Mouse (Mus musculus): ENCODE results near the gene Fign.

Fign gene

DNA sequence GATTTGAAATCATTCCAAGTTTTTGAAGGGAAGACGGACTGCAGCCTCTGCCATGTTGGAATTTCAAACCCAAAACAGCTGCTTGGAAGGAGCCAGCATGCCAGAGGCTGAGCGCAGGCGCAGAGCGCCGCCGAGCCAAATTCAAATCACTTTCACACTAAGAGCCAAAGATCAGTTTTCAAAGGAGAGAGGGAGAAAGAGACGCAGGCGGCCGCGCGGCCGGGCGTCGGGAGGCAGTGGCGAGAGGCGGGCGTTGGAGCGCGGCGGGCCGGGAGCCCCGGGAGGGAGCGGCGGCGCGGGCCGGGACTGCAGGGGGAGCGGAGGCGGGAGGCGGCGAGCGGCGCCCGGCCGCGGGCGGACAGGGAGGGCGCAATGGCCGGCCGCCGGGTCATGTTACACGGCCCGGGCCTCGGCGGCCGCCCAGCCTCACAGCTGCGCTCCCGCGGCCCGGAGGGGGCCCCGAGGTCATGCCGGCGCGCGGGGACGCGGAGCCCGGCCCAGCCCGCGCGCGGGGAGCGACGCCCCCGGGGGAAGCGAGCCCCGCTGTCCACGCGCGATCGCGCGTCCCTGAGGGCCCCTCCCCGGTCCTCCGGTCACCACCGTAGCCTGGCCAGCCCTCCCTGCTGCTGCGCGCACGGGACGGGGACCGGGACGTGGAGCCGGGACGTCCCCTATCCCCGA lies at the start of gene Fign:
TSS of gene Fign (minus strand) at position 102 of the 681 bp plus-strand sequence.
- DNase-seq (ENCODE audit: low read depth, low spot score): no peak

GRCm38 (mm10) chr2:64133597-64133996 lies 35.8 kb upstream of the Fign start:
- no peak for DNase-seq (ENCODE audit: low read depth, low spot score)

- DNase-seq (ENCODE audit: low read depth, low spot score): no peak
Observed at GRCm38 (mm10) chr2:64120495-64120894, 22.7 kb upstream of the Fign start.

DNA sequence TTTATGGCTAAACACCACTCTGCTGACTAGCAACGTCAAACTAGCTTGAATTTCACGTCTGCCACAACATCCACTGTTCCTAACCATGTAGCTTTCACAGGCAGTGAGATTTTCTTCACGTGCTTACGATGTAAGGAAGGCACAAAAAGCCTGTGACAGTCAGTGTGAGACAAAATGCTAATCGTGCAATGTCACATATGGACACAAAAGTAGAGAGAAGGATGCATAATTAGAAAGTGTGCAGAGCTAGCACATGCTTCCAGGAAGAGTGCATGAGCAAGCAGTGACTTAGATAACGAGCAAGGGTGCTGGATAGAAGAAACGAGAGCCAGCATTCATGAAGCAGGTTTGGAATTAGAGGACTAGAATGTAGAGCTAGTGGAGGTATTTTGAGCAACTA lies 18.8 kb upstream of the Fign start:
- no peak for DNase-seq (ENCODE audit: low read depth, low spot score)

DNA sequence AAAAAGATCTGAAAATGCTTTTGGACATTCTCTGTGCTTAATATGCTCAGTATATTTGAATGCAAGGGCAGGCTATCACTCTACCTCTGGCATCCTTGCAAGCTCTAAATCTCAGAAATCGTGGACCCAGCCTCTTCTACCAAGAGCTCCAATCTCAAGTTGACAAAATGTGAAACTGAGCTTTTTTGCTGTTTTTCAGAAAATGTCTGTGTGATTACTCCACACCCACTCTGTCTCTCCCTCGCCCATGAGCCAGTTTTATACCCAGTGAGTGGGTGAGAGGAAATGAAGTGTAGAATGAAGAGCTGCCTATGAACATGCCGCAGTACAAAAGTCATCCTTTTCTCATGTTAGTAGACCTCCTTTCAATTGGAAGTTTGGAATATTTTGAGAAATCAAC lies 13.3 kb upstream of the Fign start:
- DNase-seq (ENCODE audit: low read depth, low spot score): no peak

- no peak for DNase-seq (ENCODE audit: low read depth, low spot score)
Observed at GRCm38 (mm10) chr2:64109860-64110259, 12.0 kb upstream of the Fign start.

DNA sequence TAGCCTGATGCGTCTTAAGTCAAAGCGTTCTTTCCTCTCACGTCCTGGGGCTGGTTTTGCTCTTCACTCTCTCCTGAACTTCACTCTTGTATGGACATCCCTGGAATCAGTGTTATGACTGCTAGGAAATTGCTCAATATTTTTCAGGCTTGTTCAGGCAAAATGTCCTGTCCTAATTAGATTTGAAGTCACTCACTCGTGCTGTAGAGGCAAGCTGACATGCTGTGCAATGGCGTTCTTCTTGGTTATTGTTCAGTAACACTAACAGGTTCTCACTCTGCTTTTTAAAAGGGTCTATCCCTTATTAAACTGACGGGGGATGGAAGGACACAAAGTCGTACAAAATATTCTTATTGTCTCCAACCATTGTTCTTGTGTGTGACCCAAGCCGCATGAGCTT lies 10.2 kb upstream of the Fign start:
- no peak for DNase-seq (ENCODE audit: low read depth, low spot score)

DNA sequence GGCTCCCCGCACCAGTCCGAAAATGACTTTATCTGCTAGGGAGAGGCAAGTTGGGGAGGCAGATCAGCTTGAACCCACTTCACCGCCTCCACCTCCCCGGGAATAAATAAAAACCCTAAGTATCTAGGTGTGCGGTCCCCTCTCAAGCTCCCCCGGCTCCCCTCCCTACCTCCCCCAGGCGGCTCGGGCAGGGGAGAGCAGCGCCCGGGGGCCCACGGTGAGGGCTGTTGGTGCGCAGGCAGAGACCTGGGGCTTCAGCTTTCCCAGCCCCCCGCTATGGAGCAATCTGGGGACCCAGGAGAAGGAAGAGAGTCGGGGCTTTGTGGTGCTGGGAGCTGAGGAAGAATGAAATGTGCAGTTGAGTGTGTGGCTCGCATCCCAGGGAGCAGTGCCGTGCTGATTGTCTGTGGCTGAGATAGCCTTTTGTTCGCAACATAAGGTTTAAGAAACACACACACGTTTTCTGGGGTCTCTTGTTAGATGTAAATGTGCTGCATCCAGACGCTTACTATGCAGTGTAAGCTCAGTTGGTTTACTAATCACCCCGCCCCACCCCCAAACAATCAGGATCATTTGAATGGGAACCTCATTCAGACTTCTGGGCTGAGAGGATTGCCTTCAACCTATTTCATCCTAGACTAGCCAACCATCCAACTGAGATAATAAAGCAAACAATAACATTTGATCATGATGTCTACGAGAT lies 931 bp upstream of the Fign start:
- no peak for DNase-seq (ENCODE audit: low read depth, low spot score)

GRCm38 (mm10) chr2:64096721-64097411 lies 972 bp downstream of the Fign start:
- no peak for DNase-seq (ENCODE audit: low read depth, low spot score)

DNA sequence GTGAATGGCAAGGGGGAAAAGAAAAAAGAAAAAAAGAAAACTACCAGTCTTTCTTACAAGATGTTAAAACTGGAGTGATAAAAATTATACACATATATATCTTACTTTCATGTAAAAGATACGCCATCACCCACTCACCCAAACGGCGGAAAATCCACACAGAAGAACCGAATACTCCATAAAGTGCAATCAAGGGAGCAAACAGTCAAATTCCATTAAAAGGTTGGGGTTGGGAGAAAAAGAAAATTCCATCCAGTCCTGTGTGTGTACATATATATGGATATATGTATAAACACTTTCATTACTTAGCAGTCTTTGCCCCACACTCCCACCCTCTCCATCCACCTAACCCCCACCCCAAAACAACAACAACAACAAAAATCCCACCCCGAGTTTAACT lies 1.7 kb downstream of the Fign start:
- DNase-seq (ENCODE audit: low read depth, low spot score): no peak

DNA sequence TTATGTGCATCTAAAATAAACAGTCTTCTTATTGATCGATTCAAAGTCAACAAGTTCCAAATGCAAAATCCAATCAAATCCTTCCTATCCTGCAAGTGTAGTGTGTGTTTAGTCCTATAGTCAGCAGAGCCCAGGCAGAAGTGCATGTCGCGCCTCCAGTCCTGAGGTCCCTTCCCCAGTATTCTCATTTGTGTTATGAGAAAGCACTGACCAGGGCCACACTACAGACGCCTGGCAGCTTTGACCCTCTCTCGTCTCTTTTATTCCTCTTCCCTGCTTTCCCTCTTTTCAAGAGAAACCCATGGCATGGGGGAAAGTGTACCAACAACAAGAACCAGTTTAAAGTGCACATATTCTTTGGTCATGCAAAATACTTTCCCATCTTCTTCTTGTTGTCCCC lies 2.3 kb downstream of the Fign start:
- no peak for DNase-seq (ENCODE audit: low read depth, low spot score)

DNA sequence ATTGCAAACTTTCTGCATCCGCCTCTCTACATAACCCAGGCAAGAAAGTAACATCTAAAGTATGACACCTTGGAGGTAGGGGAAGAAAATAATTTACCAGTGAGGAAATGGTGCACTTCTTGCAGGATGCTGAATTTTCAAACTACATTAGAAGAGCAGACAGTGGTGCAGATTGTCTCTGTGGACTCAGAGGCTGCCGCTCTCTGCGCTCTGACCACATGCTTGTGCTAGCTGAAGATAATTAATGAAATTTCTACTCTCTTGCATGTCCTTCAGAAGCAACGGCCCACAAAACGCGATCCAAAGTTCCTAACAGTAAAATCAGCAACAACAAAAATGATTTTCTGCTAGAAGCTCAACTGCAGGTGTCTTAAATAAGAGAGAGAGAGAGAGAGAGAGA lies 4.8 kb downstream of the Fign start:
- no peak for DNase-seq (ENCODE audit: low read depth, low spot score)

DNA sequence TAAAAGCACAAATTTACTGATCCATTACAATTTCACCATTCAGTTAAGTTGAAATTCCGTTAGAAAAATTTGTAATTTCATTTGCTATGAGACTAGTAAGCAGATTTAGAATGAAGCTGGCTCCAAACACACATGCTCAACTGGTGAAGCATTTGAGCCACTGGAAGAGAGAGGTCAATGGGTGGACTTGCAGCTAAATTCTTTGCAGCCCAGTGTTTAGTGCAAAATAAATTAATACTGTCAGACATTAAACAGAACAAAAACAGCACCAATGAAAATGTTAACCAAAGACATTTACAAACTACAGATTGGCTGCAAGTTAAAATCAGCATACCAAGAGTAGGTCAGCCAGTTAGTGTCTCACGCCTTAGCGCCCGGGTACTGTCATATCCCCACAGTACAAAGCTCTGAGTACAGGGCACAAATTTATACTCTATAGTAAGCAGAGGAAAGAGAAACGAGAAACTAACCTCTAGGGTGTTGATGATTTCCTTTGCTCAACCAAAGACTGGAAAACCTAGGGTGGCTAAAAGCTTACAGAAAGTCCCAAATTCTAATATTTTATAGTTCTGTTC lies 13.9 kb downstream of the Fign start:
- no peak for DNase-seq (ENCODE audit: low read depth, low spot score)

- DNase-seq (ENCODE audit: low read depth, low spot score): no peak
Observed at GRCm38 (mm10) chr2:64079765-64080164, 18.1 kb downstream of the Fign start.

DNA sequence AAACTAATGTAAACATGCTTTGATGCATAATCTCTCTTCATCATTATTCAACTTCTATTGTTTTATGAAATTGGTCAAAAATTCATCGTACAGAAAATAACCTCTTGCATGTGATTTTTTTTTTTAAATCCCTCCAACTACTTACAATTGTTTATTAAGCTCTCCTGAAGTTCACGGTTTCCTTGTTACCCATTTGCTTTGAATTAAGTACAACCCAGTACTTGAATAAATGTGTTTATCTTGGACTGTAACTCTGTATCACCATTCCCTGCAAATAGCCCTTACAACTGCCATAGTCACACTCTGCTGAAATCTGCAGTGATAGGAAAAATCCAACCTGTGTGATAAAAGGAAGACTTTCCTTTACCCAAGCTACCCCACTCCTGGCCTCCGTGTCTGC lies 19.3 kb downstream of the Fign start:
- DNase-seq (ENCODE audit: low read depth, low spot score): no peak

- DNase-seq (ENCODE audit: low read depth, low spot score): no peak
Observed at GRCm38 (mm10) chr2:64077846-64078245, 20.0 kb downstream of the Fign start.

GRCm38 (mm10) chr2:64075873-64076272 lies 22.0 kb downstream of the Fign start:
- no peak for DNase-seq (ENCODE audit: low read depth, low spot score)

- DNase-seq (ENCODE audit: low read depth, low spot score): no peak
Observed at GRCm38 (mm10) chr2:64074602-64075389, 23.0 kb downstream of the Fign start.

DNA sequence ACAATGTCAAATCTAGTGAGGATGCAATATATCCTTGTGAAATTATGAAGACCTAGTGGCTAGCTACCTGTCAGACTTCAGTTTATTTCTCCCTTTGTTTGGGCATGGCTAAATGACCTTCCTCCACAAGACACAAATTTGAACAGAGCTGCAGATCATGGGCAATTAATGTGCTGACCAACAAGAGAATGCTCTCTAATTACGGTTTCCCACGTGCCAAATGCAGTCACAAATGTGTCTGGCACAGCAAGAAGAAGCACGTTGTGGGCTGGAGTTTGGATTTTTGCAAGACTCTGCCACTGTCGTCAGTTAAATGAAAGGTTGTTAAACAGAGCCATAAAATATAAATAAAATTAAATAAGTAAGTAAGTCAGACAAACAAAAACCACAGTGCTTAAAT lies 25.7 kb downstream of the Fign start:
- no peak for DNase-seq (ENCODE audit: low read depth, low spot score)

DNA sequence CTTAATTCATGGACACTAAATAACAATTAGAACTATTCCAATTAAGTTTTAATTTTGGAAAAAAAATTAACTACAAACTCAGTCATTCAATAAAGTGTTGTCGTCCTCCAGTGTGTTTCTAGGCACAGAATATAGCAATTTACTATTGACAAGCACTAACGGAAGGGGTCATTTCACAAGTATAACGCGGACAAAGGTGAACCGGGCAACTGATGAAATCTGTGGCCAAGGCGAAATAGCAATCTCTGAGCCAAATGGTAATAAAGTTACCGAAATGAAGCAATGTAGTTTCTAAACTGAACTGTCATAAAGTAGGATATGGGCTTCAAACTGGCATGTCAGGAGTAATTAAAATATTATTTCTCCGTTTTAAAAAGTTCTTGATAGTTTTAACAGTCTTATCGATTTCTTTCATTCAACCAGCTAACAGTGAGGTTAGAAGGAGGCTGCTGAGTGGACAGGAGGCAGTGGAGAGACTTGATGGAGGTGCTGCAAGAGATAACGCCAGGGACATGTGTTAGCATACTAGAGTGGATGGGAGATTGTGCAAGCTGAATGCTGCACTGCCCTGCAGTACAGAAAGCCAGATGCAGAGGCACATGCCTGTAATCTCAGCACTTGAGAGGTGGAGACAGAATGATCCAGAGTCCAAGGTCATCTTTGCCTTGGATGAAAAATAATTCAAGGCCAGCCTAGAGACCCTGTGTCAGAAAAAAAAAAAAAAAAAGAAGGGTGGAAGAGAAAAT lies 27.7 kb downstream of the Fign start:
- no peak for DNase-seq (ENCODE audit: low read depth, low spot score)

GRCm38 (mm10) chr2:64065511-64065910 lies 32.3 kb downstream of the Fign start:
- no peak for DNase-seq (ENCODE audit: low read depth, low spot score)

Data from CD4-positive helper T cell, adult 2 months (primary cell).